Mouse (Mus musculus): ENCODE measurements around the gene Oprd1.

Oprd1 gene

GRCm38 (mm10) chr4:132133920-132134319 lies 10.4 kb downstream of the Oprd1 start:
- in situ Hi-C loops (cut with MboI, MseI), result no loop called here

DNA sequence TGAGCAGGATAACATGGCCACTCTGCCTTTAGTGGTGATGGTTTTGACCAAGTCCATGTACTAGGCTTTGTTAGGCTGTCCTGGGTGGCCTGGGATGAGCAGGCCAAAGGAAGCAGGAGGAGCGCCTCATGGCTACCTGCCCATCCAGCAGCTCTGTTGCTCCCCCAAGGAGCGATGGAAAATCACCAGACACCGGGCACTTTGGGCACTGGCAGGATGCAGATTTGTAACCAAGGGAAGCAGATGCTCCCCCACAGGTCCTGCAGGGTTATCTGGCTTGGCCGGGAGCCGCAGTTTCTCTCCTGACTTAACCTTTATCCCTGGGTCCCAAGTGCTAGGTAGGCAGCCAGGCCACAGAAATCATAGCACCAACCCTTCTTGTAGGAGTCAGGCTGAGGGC lies 10.9 kb downstream of the Oprd1 start:
- in situ Hi-C loops (cut with MboI, MseI), result no loop called here

- in situ Hi-C loops (cut with MboI, MseI), result no loop called here
Measured at GRCm38 (mm10) chr4:132132297-132132696, 12.0 kb downstream of the Oprd1 start.

GRCm38 (mm10) chr4:132131790-132132189 lies 12.5 kb downstream of the Oprd1 start:
- in situ Hi-C loops (cut with MboI, MseI), result no loop called here

DNA sequence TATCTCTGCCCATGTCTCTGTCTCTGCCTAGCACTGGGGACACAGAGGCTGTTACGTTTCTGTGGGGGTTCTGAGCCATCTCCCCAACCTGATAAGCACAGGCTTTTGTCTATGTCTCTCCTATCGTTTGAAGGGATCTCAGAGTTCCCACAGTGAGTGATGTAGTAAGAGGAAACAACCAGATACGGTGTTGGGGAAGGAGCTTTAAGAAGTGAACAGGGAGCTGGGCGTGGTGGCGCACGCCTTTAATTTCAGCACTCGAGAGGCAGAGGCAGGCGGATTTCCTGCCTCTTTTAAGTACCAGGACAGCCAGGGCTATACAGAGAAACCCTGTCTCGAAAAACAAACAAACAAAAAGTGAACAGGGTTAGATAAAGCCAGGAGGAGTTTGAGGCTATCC lies 13.2 kb downstream of the Oprd1 start:
- in situ Hi-C loops (cut with MboI, MseI), result no loop called here

DNA sequence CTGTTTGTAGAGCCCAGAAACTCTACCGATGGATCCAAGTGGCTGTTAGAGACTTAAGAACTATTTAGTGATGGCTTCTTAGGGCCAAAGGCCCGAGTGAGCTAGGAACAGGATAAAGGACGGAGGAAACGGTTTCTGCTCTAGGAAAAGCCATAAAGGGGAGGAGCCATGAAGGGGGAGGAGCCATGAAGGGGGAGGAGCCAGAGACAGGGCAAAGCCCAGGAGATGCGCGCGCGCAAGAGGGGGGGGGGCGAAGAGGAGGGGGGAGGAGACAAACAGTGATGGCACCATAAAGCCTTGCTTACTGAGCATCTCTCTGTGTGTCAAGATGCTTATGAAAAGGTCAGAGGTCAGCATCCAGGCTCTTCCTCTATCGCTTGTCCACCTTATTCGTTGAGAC lies 13.6 kb downstream of the Oprd1 start:
- in situ Hi-C loops (cut with MboI, MseI), result no loop called here

DNA sequence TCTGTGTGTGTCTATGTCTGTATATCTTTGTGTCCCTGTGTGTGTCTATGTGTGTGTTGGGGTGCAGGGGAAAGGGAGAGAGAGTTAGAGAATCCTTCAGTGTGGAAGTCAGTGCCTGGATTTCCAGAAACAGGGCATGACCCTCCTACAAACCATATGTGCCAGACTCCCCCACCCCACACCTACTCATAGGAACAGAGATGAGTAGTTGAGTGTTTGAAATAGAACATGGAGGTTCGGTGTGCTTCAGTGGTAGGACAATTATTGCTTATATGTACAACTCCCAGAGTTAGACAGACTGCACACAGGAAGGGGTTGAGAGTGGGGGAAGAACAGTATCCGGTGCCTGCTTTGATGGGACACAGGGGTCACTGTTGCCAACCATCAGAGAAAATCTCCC lies 14.2 kb downstream of the Oprd1 start:
- in situ Hi-C loops (cut with MboI, MseI), result no loop called here

DNA sequence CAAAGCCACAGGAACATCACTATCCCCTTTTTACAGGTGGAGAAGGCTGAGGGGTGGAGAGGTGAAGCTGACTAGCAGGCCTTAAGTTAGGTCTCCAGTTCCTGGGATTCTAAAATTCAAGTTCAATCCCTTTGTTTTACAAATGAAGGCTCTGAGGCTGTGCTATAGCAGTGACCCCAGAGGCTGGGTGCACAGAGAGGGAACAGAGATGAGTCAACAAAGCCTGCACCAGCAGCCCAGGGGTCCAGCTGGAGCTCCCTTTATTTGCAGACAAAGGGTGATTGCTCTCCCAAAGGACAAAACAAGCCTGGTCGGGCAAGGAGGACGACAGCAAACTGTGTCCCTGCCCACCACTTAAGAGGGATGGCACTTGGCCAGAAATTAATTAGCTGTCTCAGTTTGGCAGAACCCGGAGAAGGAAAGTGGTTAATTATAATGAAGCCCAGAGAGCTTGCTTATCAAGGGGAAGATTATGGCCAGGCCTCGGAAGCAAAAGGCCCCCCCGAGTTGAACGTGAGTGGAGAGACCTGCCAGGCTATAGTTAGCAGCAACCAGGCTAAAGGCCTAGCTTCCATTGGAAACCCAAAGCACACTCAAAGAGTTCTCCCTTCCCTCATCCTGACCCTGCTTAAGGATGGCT lies 15.2 kb downstream of the Oprd1 start:
- in situ Hi-C loops (cut with MboI, MseI), result no loop called here

DNA sequence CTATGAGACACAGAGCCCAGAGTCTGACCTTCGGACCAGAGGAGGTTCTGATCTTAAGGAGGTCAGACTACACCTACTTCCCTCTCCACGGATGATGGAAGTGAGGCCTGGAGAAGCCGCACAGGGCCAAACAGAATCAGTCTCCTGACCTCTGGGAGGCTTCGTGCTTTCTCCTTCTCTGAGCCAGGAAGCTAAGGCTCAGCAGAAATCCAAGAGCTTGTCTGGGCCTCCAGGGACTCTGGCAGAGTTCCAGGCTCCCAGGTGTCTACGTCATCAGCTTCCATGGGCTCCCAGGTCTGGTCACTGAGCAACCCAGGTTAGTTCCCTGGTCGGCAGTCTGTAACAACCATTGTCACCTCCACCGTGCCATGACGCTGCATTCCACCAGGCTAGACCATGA lies 17.2 kb downstream of the Oprd1 start:
- in situ Hi-C loops (cut with MboI, MseI), result no loop called here

GRCm38 (mm10) chr4:132123166-132123565 lies 21.1 kb downstream of the Oprd1 start:
- in situ Hi-C loops (cut with MboI, MseI), result loop anchor here (25.0 kb wide), 1 partner anchor 1561 kb away; the partner anchor contains the start of gene Nkain1

- in situ Hi-C loops (cut with MboI, MseI), result loop anchor here (25.0 kb wide), 1 partner anchor 1559 kb away; the partner anchor contains the start of gene Nkain1
Measured at GRCm38 (mm10) chr4:132121674-132122073, 22.6 kb downstream of the Oprd1 start.

DNA sequence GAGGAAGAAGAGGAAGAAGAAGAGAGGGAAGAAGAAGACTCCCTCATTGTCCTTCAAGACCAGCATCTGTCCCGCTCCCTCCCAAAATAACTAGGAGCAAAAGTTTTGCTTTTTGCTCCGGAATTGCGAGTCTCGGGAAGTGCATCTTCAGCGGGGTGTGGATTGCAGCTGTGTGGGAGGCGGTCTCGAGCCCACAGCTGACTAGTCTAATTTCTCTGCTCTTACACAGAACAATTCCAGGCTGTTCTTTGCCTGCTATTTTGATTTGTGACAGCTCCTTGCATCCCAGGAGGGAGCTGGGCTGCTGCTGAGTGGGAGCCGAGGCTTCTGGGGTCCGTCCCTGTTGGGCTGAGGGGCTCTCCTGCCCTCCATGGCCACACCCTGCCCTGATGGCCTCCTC lies 24.7 kb downstream of the Oprd1 start:
- in situ Hi-C loops (cut with MboI, MseI), result loop anchor here (25.0 kb wide), 1 partner anchor 1557 kb away; the partner anchor contains the start of gene Nkain1

DNA sequence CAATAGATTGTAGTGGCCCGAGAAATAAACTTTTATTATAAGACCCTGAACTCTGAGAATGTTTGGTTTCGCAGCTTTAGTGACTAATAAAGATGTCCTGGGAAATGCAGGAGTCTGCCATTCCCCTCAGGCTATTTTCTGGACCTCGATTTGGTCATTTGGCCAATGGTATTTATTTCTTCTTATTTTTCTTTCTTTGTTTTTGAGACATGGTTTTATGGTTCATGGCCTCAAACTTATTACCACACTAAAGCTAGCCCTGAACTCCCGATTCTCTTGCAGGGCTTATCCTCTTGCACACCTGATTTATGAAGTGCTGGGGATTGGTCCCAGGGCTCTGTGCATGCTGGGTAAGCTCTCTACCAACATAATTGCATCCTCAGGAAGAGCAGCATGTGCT lies 28.0 kb downstream of the Oprd1 start:
- in situ Hi-C loops (cut with MboI, MseI), result loop anchor here (25.0 kb wide), 1 partner anchor 1554 kb away; the partner anchor contains the start of gene Nkain1

- in situ Hi-C loops (cut with MboI, MseI), result loop anchor here (25.0 kb wide), 1 partner anchor 1551 kb away; the partner anchor contains the start of gene Nkain1
Measured at GRCm38 (mm10) chr4:132113411-132114095, 30.7 kb downstream of the Oprd1 start.

DNA sequence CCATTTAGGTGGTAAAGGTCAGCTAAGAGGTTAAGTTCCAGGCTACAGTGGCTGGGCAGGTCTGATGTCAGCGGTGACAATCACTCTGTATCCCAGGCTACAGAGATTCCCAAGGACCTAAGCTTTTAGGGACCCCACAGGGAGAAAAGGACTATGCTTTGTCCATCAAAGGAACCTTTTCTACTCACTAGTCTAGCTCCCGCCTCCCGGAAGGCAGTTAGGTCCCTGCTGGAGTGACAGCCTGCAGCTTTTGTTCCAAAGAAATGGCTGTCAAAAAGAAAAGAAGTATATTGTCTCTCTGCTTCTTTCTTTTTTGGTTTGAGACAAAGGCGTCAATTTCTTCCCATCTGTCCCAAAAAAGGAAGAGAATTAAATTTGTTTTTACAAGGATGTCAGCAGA lies 33.1 kb downstream of the Oprd1 start:
- in situ Hi-C loops (cut with MboI, MseI), result loop anchor here (25.0 kb wide), 1 partner anchor 1549 kb away; the partner anchor contains the start of gene Nkain1

- in situ Hi-C loops (cut with MboI, MseI), result loop anchor here (25.0 kb wide), 1 partner anchor 1546 kb away; the partner anchor contains the start of gene Nkain1
Measured at GRCm38 (mm10) chr4:132108221-132108620, 36.1 kb downstream of the Oprd1 start.

- in situ Hi-C loops (cut with MboI, MseI), result loop anchor here (25.0 kb wide), 1 partner anchor 1539 kb away; the partner anchor contains the start of gene Nkain1
Measured at GRCm38 (mm10) chr4:132101152-132101551, 43.1 kb downstream of the Oprd1 start.

- in situ Hi-C loops (cut with MboI, MseI), result no loop called here
Measured at GRCm38 (mm10) chr4:132099548-132099947, 44.7 kb downstream of the Oprd1 start.

DNA sequence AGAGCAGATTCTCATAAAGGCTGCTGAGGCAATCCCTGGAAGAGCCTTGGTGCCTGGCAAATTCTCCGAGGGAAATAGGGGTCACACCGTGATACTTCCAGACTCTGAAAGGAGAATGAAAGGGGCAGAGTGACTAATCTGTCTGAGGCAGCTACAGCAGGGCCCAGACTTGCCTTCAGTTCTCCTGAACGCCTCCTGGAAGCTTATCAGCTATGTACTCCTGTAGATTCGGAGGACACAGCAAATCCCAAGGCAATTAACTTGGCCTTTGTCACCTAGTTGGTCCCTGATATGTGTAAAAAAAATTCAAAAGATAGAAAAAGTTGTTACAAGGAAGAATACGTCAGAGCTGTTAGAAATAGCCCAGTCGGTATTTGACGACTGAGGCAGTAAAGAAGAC lies 49.2 kb downstream of the Oprd1 start:
- in situ Hi-C loops (cut with MboI, MseI), result no loop called here

GRCm38 (mm10) chr4:132093928-132094327 lies 50.4 kb downstream of the Oprd1 start:
- in situ Hi-C loops (cut with MboI, MseI), result loop anchor here (5.0 kb wide), 1 partner anchor 83 kb away; no protein-coding TSS in a partner anchor

GRCm38 (mm10) chr4:132093136-132093535 lies 51.1 kb downstream of the Oprd1 start:
- in situ Hi-C loops (cut with MboI, MseI), result loop anchor here (5.0 kb wide), 1 partner anchor 84 kb away; no protein-coding TSS in a partner anchor

GRCm38 (mm10) chr4:132088921-132089320 lies 55.4 kb downstream of the Oprd1 start:
- in situ Hi-C loops (cut with MboI, MseI), result no loop called here

GRCm38 (mm10) chr4:132085114-132085513 lies 59.2 kb downstream of the Oprd1 start:
- in situ Hi-C loops (cut with MboI, MseI), result no loop called here
